Mouse (Mus musculus): ENCODE data around the gene Glb1. TPM values are rescaled to one million over a fixed set of nuclear protein-coding genes. Genes with fewer than 3 reads are reported as not detected.

Gene Glb1
- polyA plus RNA-seq, 1 experiment from 2014 or later = 13.5 TPM

- ATAC-seq (ENCODE audit: insufficient read depth) = no peak
- no peak overlapping the region for H3K9ac ChIP-seq
- H3K4me3 ChIP-seq (replicated peaks) = no peak overlapping the region
- no peaks in the 10 kb centered on the region for H3K36me3 ChIP-seq (replicated peaks)
- no peaks in the 10 kb centered on the region for H3K9me3 ChIP-seq (replicated peaks)
- H3K27me3 ChIP-seq = no peaks in the 10 kb centered on the region
- H3K27ac ChIP-seq (replicated peaks) = no peak overlapping the region
- peaks cover 15% of the 10 kb centered on the region for H3K4me1 ChIP-seq (replicated peaks)
- WGBS (ENCODE audit: insufficient replicate concordance) = 58% methylated on average over 7 of the region's 7 CpGs
- no peak overlapping the region for H3K4me2 ChIP-seq
Measured at GRCm38 (mm10) chr9:114471892-114472291, 71.0 kb downstream of the Glb1 start.

GRCm38 (mm10) chr9:114477019-114477418 lies 76.1 kb downstream of the Glb1 start:
- no peaks in the 10 kb centered on the region for H3K36me3 ChIP-seq (replicated peaks)
- no peak for ATAC-seq (ENCODE audit: insufficient read depth)
- no peak overlapping the region for H3K4me2 ChIP-seq
- no peak overlapping the region for H3K4me3 ChIP-seq (replicated peaks)
- no peaks in the 10 kb centered on the region for H3K27me3 ChIP-seq
- no peak overlapping the region for H3K9ac ChIP-seq
- no peaks in the 10 kb centered on the region for H3K9me3 ChIP-seq (replicated peaks)
- 69% methylated on average over 9 of the region's 9 CpGs for WGBS (ENCODE audit: insufficient replicate concordance)
- no peak overlapping the region for H3K27ac ChIP-seq (replicated peaks)
- no peaks in the 10 kb centered on the region for H3K4me1 ChIP-seq (replicated peaks)

GRCm38 (mm10) chr9:114480940-114481339 lies 80.1 kb downstream of the Glb1 start:
- Histone ChIP-seq H3K27ac (replicated peaks) (no peak overlapping the region), H3K4me2 (no peak overlapping the region), H3K4me1 (replicated peaks) (no peaks in the 10 kb centered on the region), H3K27me3 (no peaks in the 10 kb centered on the region), H3K9ac (no peak overlapping the region), H3K9me3 (replicated peaks) (no peaks in the 10 kb centered on the region), H3K4me3 (replicated peaks) (no peak overlapping the region), H3K36me3 (replicated peaks) (no peaks in the 10 kb centered on the region)
- no peak for ATAC-seq (ENCODE audit: insufficient read depth)
- WGBS (ENCODE audit: insufficient replicate concordance) = 58% methylated on average over 3 of the region's 3 CpGs

- H3K4me2 ChIP-seq = no peak overlapping the region
- 66% methylated on average over 5 of the region's 5 CpGs for WGBS (ENCODE audit: insufficient replicate concordance)
- H3K36me3 ChIP-seq (replicated peaks) = no peaks in the 10 kb centered on the region
- no peak for ATAC-seq (ENCODE audit: insufficient read depth)
- no peak overlapping the region for H3K9ac ChIP-seq
- H3K4me3 ChIP-seq (replicated peaks) = no peak overlapping the region
- H3K9me3 ChIP-seq (replicated peaks) = no peaks in the 10 kb centered on the region
- no peaks in the 10 kb centered on the region for H3K4me1 ChIP-seq (replicated peaks)
- H3K27ac ChIP-seq (replicated peaks) = no peak overlapping the region
- no peaks in the 10 kb centered on the region for H3K27me3 ChIP-seq
Measured at GRCm38 (mm10) chr9:114484771-114485170, 83.9 kb downstream of the Glb1 start.

GRCm38 (mm10) chr9:114486808-114487207 lies 85.9 kb downstream of the Glb1 start:
- no peaks in the 10 kb centered on the region for H3K27me3 ChIP-seq
- H3K9me3 ChIP-seq (replicated peaks) = no peaks in the 10 kb centered on the region
- H3K27ac ChIP-seq (replicated peaks) = no peak overlapping the region
- H3K4me3 ChIP-seq (replicated peaks) = no peak overlapping the region
- H3K36me3 ChIP-seq (replicated peaks) = no peaks in the 10 kb centered on the region
- H3K4me1 ChIP-seq (replicated peaks) = no peaks in the 10 kb centered on the region
- 67% methylated on average over 4 of the region's 4 CpGs for WGBS (ENCODE audit: insufficient replicate concordance)
- no peak for ATAC-seq (ENCODE audit: insufficient read depth)
- H3K4me2 ChIP-seq = no peak overlapping the region
- H3K9ac ChIP-seq = no peak overlapping the region

GRCm38 (mm10) chr9:114487481-114488258 lies 86.8 kb downstream of the Glb1 start:
- no peak for ATAC-seq (ENCODE audit: insufficient read depth)
- Histone ChIP-seq H3K36me3 (replicated peaks) (no peaks in the 10 kb centered on the region), H3K27ac (replicated peaks) (no peak overlapping the region), H3K4me1 (replicated peaks) (no peaks in the 10 kb centered on the region), H3K9ac (no peak overlapping the region), H3K4me3 (replicated peaks) (no peak overlapping the region), H3K4me2 (no peak overlapping the region), H3K27me3 (no peaks in the 10 kb centered on the region), H3K9me3 (replicated peaks) (no peaks in the 10 kb centered on the region)
- 65% methylated on average over 23 of the region's 23 CpGs for WGBS (ENCODE audit: insufficient replicate concordance)

GRCm38 (mm10) chr9:114496469-114496868 lies 95.6 kb downstream of the Glb1 start:
- no peak for ATAC-seq (ENCODE audit: insufficient read depth)
- Histone ChIP-seq H3K4me1 (replicated peaks) (no peaks in the 10 kb centered on the region), H3K4me3 (replicated peaks) (no peak overlapping the region), H3K9ac (no peak overlapping the region), H3K36me3 (replicated peaks) (no peaks in the 10 kb centered on the region), H3K27ac (replicated peaks) (no peak overlapping the region), H3K27me3 (no peaks in the 10 kb centered on the region), H3K4me2 (no peak overlapping the region), H3K9me3 (replicated peaks) (no peaks in the 10 kb centered on the region)
- WGBS (ENCODE audit: insufficient replicate concordance) = 58% methylated on average over 7 of the region's 7 CpGs

- Histone ChIP-seq H3K9me3 (replicated peaks) (no peaks in the 10 kb centered on the region), H3K36me3 (replicated peaks) (no peaks in the 10 kb centered on the region), H3K4me3 (replicated peaks) (no peak overlapping the region), H3K27ac (replicated peaks) (no peak overlapping the region), H3K27me3 (no peaks in the 10 kb centered on the region), H3K9ac (no peak overlapping the region), H3K4me2 (no peak overlapping the region), H3K4me1 (replicated peaks) (peaks cover 13% of the 10 kb centered on the region)
- ATAC-seq (ENCODE audit: insufficient read depth) = no peak
- WGBS (ENCODE audit: insufficient replicate concordance) = 4% methylated on average over 11 of the region's 11 CpGs
Measured at GRCm38 (mm10) chr9:114498218-114498617, 97.3 kb downstream of the Glb1 start.

GRCm38 (mm10) chr9:114499783-114500515 lies 99.1 kb downstream of the Glb1 start:
- Histone ChIP-seq H3K4me3 (replicated peaks) (no peak overlapping the region), H3K27me3 (no peaks in the 10 kb centered on the region), H3K9ac (no peak overlapping the region), H3K36me3 (replicated peaks) (no peaks in the 10 kb centered on the region), H3K27ac (replicated peaks) (no peak overlapping the region), H3K9me3 (replicated peaks) (no peaks in the 10 kb centered on the region), H3K4me1 (replicated peaks) (peaks cover 15% of the 10 kb centered on the region), H3K4me2 (no peak overlapping the region)
- WGBS (ENCODE audit: insufficient replicate concordance) = 16% methylated on average over 15 of the region's 15 CpGs
- ATAC-seq (ENCODE audit: insufficient read depth) = no peak

- no peaks in the 10 kb centered on the region for H3K27me3 ChIP-seq
- H3K9me3 ChIP-seq (replicated peaks) = no peaks in the 10 kb centered on the region
- H3K4me1 ChIP-seq (replicated peaks) = peaks cover 15% of the 10 kb centered on the region
- no peak for ATAC-seq (ENCODE audit: insufficient read depth)
- 28% methylated on average over 7 of the region's 7 CpGs for WGBS (ENCODE audit: insufficient replicate concordance)
- no peaks in the 10 kb centered on the region for H3K36me3 ChIP-seq (replicated peaks)
- no peak overlapping the region for H3K9ac ChIP-seq
- H3K4me3 ChIP-seq (replicated peaks) = no peak overlapping the region
- H3K27ac ChIP-seq (replicated peaks) = no peak overlapping the region
- H3K4me2 ChIP-seq = no peak overlapping the region
Measured at GRCm38 (mm10) chr9:114501111-114501510, 100.2 kb downstream of the Glb1 start.

GRCm38 (mm10) chr9:114501913-114502312 lies 101.0 kb downstream of the Glb1 start:
- Histone ChIP-seq H3K9ac (no peak overlapping the region), H3K27ac (replicated peaks) (no peak overlapping the region), H3K36me3 (replicated peaks) (no peaks in the 10 kb centered on the region), H3K4me1 (replicated peaks) (peaks cover 15% of the 10 kb centered on the region), H3K27me3 (no peaks in the 10 kb centered on the region), H3K4me2 (no peak overlapping the region), H3K9me3 (replicated peaks) (no peaks in the 10 kb centered on the region), H3K4me3 (replicated peaks) (no peak overlapping the region)
- WGBS (ENCODE audit: insufficient replicate concordance) = 56% methylated on average over 11 of the region's 11 CpGs
- ATAC-seq (ENCODE audit: insufficient read depth) = no peak

All from liver, embryonic 15.5 days (tissue).